Mouse (Mus musculus): ENCODE results near the gene Gm42906. TPM values are rescaled to one million over a fixed set of nuclear protein-coding genes. Genes with fewer than 3 reads are reported as not detected.

The Gm42906 gene
- polyA plus RNA-seq, 1 experiment from 2014 or later: not detected

DNA sequence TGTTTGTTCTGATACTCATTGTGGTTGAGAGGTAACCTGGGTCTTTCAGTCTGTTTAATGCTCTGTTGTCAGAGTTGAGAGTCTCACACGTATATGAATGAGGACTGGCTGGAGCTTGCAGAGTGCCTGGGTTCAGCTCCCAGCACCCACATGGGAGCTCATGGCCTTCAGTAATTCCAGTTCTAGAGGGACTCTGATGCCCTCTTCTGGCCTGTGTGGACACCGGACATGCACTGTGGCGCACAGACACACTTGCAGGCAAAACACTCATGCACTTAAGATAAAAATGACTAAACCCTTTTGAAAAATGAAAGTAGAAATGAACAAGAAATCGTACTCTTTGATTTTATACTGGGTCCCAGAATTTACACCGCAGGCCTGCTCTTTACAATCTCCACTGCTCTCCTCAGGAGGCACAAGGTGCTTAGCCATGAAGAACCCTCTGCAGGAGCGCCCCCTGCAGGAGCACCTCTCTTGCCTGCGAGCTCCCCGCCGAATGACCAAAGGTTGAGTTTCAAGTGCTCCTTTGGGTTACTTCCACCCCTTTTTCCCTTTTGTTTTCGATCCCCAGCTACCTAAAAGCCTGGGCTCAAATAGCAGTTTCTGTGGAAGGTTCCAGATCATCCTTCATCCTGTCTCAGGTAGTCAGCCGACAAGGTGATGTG lies 372.4 kb downstream of the Gm42906 start:
- H3K27ac ChIP-seq (ENCODE audit: low read depth, low read length): no peak overlapping the region
- no peak overlapping the region for H3K4me3 ChIP-seq (ENCODE audit: low read depth, low read length)
- 86% methylated on average over 11 of the region's 11 CpGs for WGBS (ENCODE audit: insufficient replicate concordance)
- H3K27me3 ChIP-seq (ENCODE audit: control insufficient read depth, insufficient read depth, low read length): no peaks in the 10 kb centered on the region
- peaks cover 4% of the 10 kb centered on the region; the same call in 1 of the 2 replicates for H3K4me1 ChIP-seq (ENCODE audit: control insufficient read depth, insufficient read depth, low read length)
- H3K36me3 ChIP-seq (ENCODE audit: control insufficient read depth, insufficient read depth, low read length): peaks cover 5% of the 10 kb centered on the region
- 0 out of 2 replicates have a peak, but pooled peaks cover 2% of the 10 kb centered on the region for H3K9me3 ChIP-seq (replicated peaks; ENCODE audit: control insufficient read depth, low read length)
- H3K9ac ChIP-seq (ENCODE audit: low read depth, low read length): no peak overlapping the region
- no peak overlapping the region for H3K4me2 ChIP-seq
- ATAC-seq (replicated peaks; ENCODE audit: insufficient number of reproducible peaks, low FRiP score, low TSS enrichment): no peak

DNA sequence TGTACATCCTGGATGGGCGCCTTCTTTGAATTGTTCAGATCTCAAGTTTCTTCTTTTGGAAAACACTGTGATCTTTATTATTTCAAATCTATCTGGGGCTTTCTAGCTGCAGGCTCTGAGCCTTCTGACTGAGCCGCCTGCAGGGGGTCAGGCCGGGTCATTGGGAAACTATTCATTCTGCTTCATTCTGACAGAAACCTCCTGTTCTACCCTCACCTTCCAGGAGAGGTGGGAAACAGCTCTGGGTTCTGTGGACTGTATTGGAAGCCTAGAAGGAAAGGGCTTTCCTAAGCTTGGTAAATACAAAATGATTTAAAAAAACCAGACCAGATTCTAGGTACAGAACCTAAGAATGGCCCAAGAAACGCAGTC lies 373.2 kb downstream of the Gm42906 start:
- ATAC-seq (replicated peaks; ENCODE audit: insufficient number of reproducible peaks, low FRiP score, low TSS enrichment): no peak
- H3K36me3 ChIP-seq (ENCODE audit: control insufficient read depth, insufficient read depth, low read length): peaks cover 5% of the 10 kb centered on the region
- no peak overlapping the region for H3K27ac ChIP-seq (ENCODE audit: low read depth, low read length)
- H3K27me3 ChIP-seq (ENCODE audit: control insufficient read depth, insufficient read depth, low read length): no peaks in the 10 kb centered on the region
- no peak overlapping the region for H3K4me3 ChIP-seq (ENCODE audit: low read depth, low read length)
- WGBS (ENCODE audit: insufficient replicate concordance): 61% methylated on average over 4 of the region's 4 CpGs
- H3K9me3 ChIP-seq (replicated peaks; ENCODE audit: control insufficient read depth, low read length): 0 out of 2 replicates have a peak, but pooled peaks cover 2% of the 10 kb centered on the region
- peaks cover 6% of the 10 kb centered on the region for H3K4me1 ChIP-seq (ENCODE audit: control insufficient read depth, insufficient read depth, low read length)
- H3K4me2 ChIP-seq: no peak overlapping the region
- H3K9ac ChIP-seq (ENCODE audit: low read depth, low read length): no peak overlapping the region

DNA sequence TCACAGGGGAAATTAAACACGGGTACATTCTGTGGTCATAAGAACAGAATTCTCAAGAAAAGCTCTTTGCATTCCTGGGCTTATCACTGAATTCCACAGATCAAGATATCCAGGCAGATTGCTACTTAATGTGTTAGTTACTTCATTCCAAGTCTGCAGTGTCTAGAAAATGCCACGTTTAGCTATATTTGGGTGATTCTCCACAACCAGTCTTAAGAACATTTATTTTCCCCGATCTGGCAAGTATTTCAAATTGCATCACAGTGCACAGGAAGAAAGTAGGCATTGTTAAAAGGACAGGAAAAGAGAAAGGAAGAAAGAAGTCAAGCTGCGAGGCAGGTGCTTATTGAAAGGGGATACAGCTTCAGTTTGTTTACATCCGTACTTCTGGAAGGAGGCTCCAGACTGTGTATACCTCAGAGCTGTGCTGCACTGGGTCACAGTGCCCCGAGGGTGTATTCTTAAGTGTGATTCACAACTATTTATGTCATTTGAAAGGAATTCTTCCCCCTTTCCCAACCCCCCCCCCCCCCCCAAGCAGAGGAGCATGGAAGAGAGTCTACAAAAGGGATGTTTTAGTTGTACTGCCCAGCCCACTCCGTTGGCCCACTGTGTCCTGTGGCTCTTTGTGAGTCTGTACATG lies 373.7 kb downstream of the Gm42906 start:
- Histone ChIP-seq H3K4me3 (ENCODE audit: low read depth, low read length) (no peak overlapping the region), H3K9ac (ENCODE audit: low read depth, low read length) (no peak overlapping the region), H3K4me2 (no peak overlapping the region), H3K9me3 (replicated peaks; ENCODE audit: control insufficient read depth, low read length) (0 out of 2 replicates have a peak, but pooled peaks cover 2% of the 10 kb centered on the region), H3K36me3 (ENCODE audit: control insufficient read depth, insufficient read depth, low read length) (peaks cover 5% of the 10 kb centered on the region), H3K4me1 (ENCODE audit: control insufficient read depth, insufficient read depth, low read length) (peaks cover 10% of the 10 kb centered on the region), H3K27ac (ENCODE audit: low read depth, low read length) (no peak overlapping the region), H3K27me3 (ENCODE audit: control insufficient read depth, insufficient read depth, low read length) (no peaks in the 10 kb centered on the region)
- 39% methylated on average over 7 of the region's 7 CpGs for WGBS (ENCODE audit: insufficient replicate concordance)
- ATAC-seq (replicated peaks; ENCODE audit: insufficient number of reproducible peaks, low FRiP score, low TSS enrichment): no peak

DNA sequence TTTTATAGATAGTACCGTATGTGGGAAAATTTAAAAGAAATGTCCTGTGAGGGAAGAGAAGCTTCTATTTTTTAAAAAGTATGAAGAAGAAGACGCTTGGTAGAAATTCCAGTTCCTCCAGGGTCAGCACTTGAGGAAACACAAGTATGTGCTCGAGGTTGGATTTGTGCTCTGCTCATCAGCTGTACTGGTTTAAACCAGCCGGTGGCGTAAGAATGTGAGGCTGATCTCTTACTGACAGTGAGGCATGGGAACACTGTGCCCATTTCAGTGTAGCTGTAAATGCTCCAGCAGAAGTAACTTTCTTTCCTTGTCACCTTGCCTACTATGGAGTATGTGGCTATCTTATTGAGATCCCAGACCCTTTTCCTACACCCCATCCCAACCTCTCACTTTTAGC lies 374.8 kb downstream of the Gm42906 start:
- Histone ChIP-seq H3K9ac (ENCODE audit: low read depth, low read length) (no peak overlapping the region), H3K4me2 (no peak overlapping the region), H3K36me3 (ENCODE audit: control insufficient read depth, insufficient read depth, low read length) (peaks cover 5% of the 10 kb centered on the region), H3K4me3 (ENCODE audit: low read depth, low read length) (no peak overlapping the region), H3K4me1 (ENCODE audit: control insufficient read depth, insufficient read depth, low read length) (peaks cover 13% of the 10 kb centered on the region), H3K27me3 (ENCODE audit: control insufficient read depth, insufficient read depth, low read length) (no peaks in the 10 kb centered on the region), H3K9me3 (replicated peaks; ENCODE audit: control insufficient read depth, low read length) (0 out of 2 replicates have a peak, but pooled peaks cover 2% of the 10 kb centered on the region), H3K27ac (ENCODE audit: low read depth, low read length) (no peak overlapping the region)
- 63% methylated on average over 5 of the region's 5 CpGs for WGBS (ENCODE audit: insufficient replicate concordance)
- ATAC-seq (replicated peaks; ENCODE audit: insufficient number of reproducible peaks, low FRiP score, low TSS enrichment): no peak

DNA sequence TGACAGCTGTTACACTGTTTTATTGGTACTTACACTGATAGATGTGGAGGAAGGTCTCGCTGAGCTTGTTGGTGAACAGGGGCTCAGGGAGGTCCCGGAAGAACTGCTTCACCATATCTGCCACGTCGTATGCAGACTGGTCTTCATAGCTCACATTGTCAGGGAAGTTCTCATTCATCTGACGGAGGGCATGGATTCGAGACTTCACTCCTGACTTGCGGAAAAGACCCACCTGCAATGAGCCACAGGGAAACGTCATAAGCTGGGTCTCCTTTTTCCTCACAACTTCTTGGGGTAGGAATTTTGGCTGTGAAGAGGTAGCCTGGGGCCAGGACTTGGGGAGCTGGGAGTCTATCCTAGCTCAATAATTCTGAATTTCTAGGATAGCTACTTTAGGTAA lies 375.6 kb downstream of the Gm42906 start:
- H3K27me3 ChIP-seq (ENCODE audit: control insufficient read depth, insufficient read depth, low read length): no peaks in the 10 kb centered on the region
- 0 out of 2 replicates have a peak, but pooled peaks cover 2% of the 10 kb centered on the region for H3K9me3 ChIP-seq (replicated peaks; ENCODE audit: control insufficient read depth, low read length)
- H3K4me1 ChIP-seq (ENCODE audit: control insufficient read depth, insufficient read depth, low read length): peaks cover 13% of the 10 kb centered on the region
- no peak overlapping the region for H3K9ac ChIP-seq (ENCODE audit: low read depth, low read length)
- no peak overlapping the region for H3K4me3 ChIP-seq (ENCODE audit: low read depth, low read length)
- no peak overlapping the region for H3K27ac ChIP-seq (ENCODE audit: low read depth, low read length)
- 94% methylated on average over 8 of the region's 8 CpGs for WGBS (ENCODE audit: insufficient replicate concordance)
- no peak for ATAC-seq (replicated peaks; ENCODE audit: insufficient number of reproducible peaks, low FRiP score, low TSS enrichment)
- H3K4me2 ChIP-seq: no peak overlapping the region
- peaks cover 5% of the 10 kb centered on the region for H3K36me3 ChIP-seq (ENCODE audit: control insufficient read depth, insufficient read depth, low read length)

DNA sequence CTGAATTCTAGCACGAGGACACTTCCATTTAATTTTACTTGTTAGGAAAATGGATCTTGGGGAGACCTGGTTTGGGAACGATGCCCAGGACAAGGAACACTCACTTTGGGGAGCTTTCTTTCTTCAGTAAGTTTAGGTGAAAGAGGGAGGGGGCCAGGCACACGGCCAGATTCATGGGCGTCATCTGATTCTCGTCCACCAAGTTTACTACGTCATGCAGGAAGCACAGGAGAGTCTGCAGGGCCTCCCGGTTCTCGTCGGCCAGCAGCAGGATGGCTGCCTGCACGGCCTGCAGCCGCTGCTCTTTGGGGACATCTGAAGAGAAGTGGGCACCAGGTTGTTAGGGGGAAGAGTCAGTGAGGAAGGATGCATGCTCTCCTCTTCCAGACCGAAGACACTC lies 380.5 kb downstream of the Gm42906 start:
- peaks cover 5% of the 10 kb centered on the region for H3K36me3 ChIP-seq (ENCODE audit: control insufficient read depth, insufficient read depth, low read length)
- H3K4me2 ChIP-seq: no peak overlapping the region
- 81% methylated on average over 12 of the region's 12 CpGs for WGBS (ENCODE audit: insufficient replicate concordance)
- no peaks in the 10 kb centered on the region for H3K27me3 ChIP-seq (ENCODE audit: control insufficient read depth, insufficient read depth, low read length)
- H3K4me1 ChIP-seq (ENCODE audit: control insufficient read depth, insufficient read depth, low read length): peaks cover 10% of the 10 kb centered on the region
- no peak for ATAC-seq (replicated peaks; ENCODE audit: insufficient number of reproducible peaks, low FRiP score, low TSS enrichment)
- no peak overlapping the region for H3K9ac ChIP-seq (ENCODE audit: low read depth, low read length)
- no peak overlapping the region for H3K27ac ChIP-seq (ENCODE audit: low read depth, low read length)
- no peak overlapping the region for H3K4me3 ChIP-seq (ENCODE audit: low read depth, low read length)
- 0 out of 2 replicates have a peak, but pooled peaks cover 2% of the 10 kb centered on the region for H3K9me3 ChIP-seq (replicated peaks; ENCODE audit: control insufficient read depth, low read length)

DNA sequence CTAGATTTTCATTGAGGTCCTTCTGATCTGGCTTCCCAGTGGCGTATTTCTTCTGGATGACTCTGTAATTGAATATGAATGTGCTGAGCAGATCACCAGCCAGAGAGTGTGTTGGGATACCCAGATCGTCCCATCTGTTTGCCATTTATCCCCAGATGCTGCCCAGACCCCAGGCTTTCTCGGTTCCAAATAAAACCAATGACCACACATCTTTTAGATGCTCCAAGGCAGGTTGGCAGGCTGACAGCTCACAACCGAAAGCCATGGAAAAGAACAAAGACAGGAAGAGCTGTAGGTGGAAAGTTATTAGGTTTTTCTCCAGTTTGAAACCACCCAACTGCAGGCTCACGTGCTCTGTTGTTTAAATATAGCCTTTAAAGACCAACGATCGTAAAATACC lies 381.0 kb downstream of the Gm42906 start:
- Histone ChIP-seq H3K27me3 (ENCODE audit: control insufficient read depth, insufficient read depth, low read length) (no peaks in the 10 kb centered on the region), H3K4me1 (ENCODE audit: control insufficient read depth, insufficient read depth, low read length) (peaks cover 10% of the 10 kb centered on the region), H3K36me3 (ENCODE audit: control insufficient read depth, insufficient read depth, low read length) (peaks cover under 1% of the 10 kb centered on the region), H3K4me2 (no peak overlapping the region), H3K4me3 (ENCODE audit: low read depth, low read length) (no peak overlapping the region), H3K27ac (ENCODE audit: low read depth, low read length) (no peak overlapping the region), H3K9me3 (replicated peaks; ENCODE audit: control insufficient read depth, low read length) (0 out of 2 replicates have a peak, but pooled peaks cover under 1% of the 10 kb centered on the region), H3K9ac (ENCODE audit: low read depth, low read length) (no peak overlapping the region)
- no peak for ATAC-seq (replicated peaks; ENCODE audit: insufficient number of reproducible peaks, low FRiP score, low TSS enrichment)
- 78% methylated on average over 7 of the region's 7 CpGs for WGBS (ENCODE audit: insufficient replicate concordance)

DNA sequence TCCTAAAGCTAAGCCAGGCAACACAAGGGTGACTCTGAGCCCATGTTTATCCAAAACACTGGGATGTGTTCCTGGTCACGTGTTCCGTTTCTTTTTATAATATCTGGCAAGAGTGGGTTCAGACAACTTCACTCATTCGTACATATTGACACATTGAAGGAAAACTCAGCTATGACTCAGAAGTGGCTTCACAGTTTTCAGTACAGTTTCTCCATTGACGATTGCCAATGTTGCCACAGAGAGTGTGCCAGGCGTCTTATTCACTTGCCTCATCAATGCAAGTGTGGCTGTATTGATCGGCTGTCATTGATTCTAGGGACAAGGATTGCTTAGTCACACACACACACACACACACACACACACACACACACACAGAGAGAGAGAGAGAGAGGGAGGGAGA lies 381.8 kb downstream of the Gm42906 start:
- 88% methylated on average over 6 of the region's 6 CpGs for WGBS (ENCODE audit: insufficient replicate concordance)

More for the DNA sequence above, 381.8 kb downstream of the Gm42906 start:
- H3K4me2 ChIP-seq: no peak overlapping the region
- H3K4me3 ChIP-seq (ENCODE audit: low read depth, low read length): no peak overlapping the region
- no peaks in the 10 kb centered on the region for H3K27me3 ChIP-seq (ENCODE audit: control insufficient read depth, insufficient read depth, low read length)
- H3K27ac ChIP-seq (ENCODE audit: low read depth, low read length): no peak overlapping the region
- no peaks in the 10 kb centered on the region for H3K9me3 ChIP-seq (replicated peaks; ENCODE audit: control insufficient read depth, low read length)
- no peak overlapping the region for H3K9ac ChIP-seq (ENCODE audit: low read depth, low read length)
- ATAC-seq (replicated peaks; ENCODE audit: insufficient number of reproducible peaks, low FRiP score, low TSS enrichment): no peak
- H3K36me3 ChIP-seq (ENCODE audit: control insufficient read depth, insufficient read depth, low read length): no peaks in the 10 kb centered on the region
- H3K4me1 ChIP-seq (ENCODE audit: control insufficient read depth, insufficient read depth, low read length): peaks cover 10% of the 10 kb centered on the region

Measured in heart, embryonic 11.5 days (tissue).